Mouse (Mus musculus): ENCODE data around the gene Gm15130. TPM values are rescaled to one million over a fixed set of nuclear protein-coding genes. Genes with fewer than 3 reads are reported as not detected.

Gene Gm15130
- total RNA-seq (2014; rRNA removed), result not detected in 2 replicates
- polyA plus RNA-seq (2012; rRNA removed), result not detected in 2 replicates

GRCm38 (mm10) chr2:111152836-111153235, at the start of gene Gm15130:
Gm15130 (minus strand) TSS chr2:111152936.
- 61% methylated on average over 2 of the region's 2 CpGs for WGBS
- H3K79me2 ChIP-seq (ENCODE audit: control insufficient read depth, insufficient read depth, low read length), result no peaks in the 10 kb centered on the region
- no peak within 1 kb of the TSS for H3K9ac ChIP-seq (ENCODE audit: low read depth, low read length)
- no peak for TF ChIP-seq POLR2A (IDR thresholded peaks at IDR 0.05; ENCODE audit: extremely low read depth, insufficient read depth, low read length)
- no peak for TF ChIP-seq CTCF (IDR thresholded peaks at IDR 0.05; ENCODE audit: low read depth, low read length)
- H3K4me3 ChIP-seq (ENCODE audit: insufficient read depth, low read depth, low read length), result no peak within 1 kb of the TSS
- H3K36me3 ChIP-seq (ENCODE audit: control insufficient read depth, insufficient read depth, low read length), result no peaks in the 10 kb centered on the region
- no peaks in the 10 kb centered on the region for H3K27me3 ChIP-seq (ENCODE audit: control insufficient read depth, insufficient read depth, low read length)
- no peaks in the 10 kb centered on the region for H3K4me1 ChIP-seq (ENCODE audit: control insufficient read depth, insufficient read depth, low read length)
- no peak within 1 kb of the TSS for H3K27ac ChIP-seq (replicated peaks; ENCODE audit: insufficient read depth, low read depth, low read length)
- DNase-seq (ENCODE audit: extremely low read depth, low read depth, low spot score), result no peak

GRCm38 (mm10) chr2:111182068-111182467, 29.3 kb upstream of the Gm15130 start:
- no peak for DNase-seq (ENCODE audit: extremely low read depth, low read depth, low spot score)
- Histone ChIP-seq H3K27ac (replicated peaks; ENCODE audit: insufficient read depth, low read depth, low read length) (no peak overlapping the region), H3K4me1 (ENCODE audit: control insufficient read depth, insufficient read depth, low read length) (no peaks in the 10 kb centered on the region), H3K79me2 (ENCODE audit: control insufficient read depth, insufficient read depth, low read length) (no peaks in the 10 kb centered on the region), H3K4me3 (ENCODE audit: insufficient read depth, low read depth, low read length) (no peak overlapping the region), H3K36me3 (ENCODE audit: control insufficient read depth, insufficient read depth, low read length) (no peaks in the 10 kb centered on the region), H3K9ac (ENCODE audit: low read depth, low read length) (no peak overlapping the region), H3K27me3 (ENCODE audit: control insufficient read depth, insufficient read depth, low read length) (no peaks in the 10 kb centered on the region)
- TF ChIP-seq CTCF (IDR thresholded peaks at IDR 0.05; ENCODE audit: low read depth, low read length) (no peak), POLR2A (IDR thresholded peaks at IDR 0.05; ENCODE audit: extremely low read depth, insufficient read depth, low read length) (no peak)
- WGBS, result 88% methylated on average over 11 of the region's 11 CpGs

GRCm38 (mm10) chr2:111135739-111136138, 17.0 kb downstream of the Gm15130 start:
- DNase-seq (ENCODE audit: extremely low read depth, low read depth, low spot score), result no peak
- TF ChIP-seq POLR2A (IDR thresholded peaks at IDR 0.05; ENCODE audit: extremely low read depth, insufficient read depth, low read length), result no peak
- TF ChIP-seq CTCF (IDR thresholded peaks at IDR 0.05; ENCODE audit: low read depth, low read length), result no peak
- no peaks in the 10 kb centered on the region for H3K4me1 ChIP-seq (ENCODE audit: control insufficient read depth, insufficient read depth, low read length)
- no peaks in the 10 kb centered on the region for H3K36me3 ChIP-seq (ENCODE audit: control insufficient read depth, insufficient read depth, low read length)
- H3K4me3 ChIP-seq (ENCODE audit: insufficient read depth, low read depth, low read length), result no peak overlapping the region
- no peak overlapping the region for H3K27ac ChIP-seq (replicated peaks; ENCODE audit: insufficient read depth, low read depth, low read length)
- H3K9ac ChIP-seq (ENCODE audit: low read depth, low read length), result no peak overlapping the region
- H3K79me2 ChIP-seq (ENCODE audit: control insufficient read depth, insufficient read depth, low read length), result no peaks in the 10 kb centered on the region
- 65% methylated on average over 5 of the region's 5 CpGs for WGBS
- H3K27me3 ChIP-seq (ENCODE audit: control insufficient read depth, insufficient read depth, low read length), result no peaks in the 10 kb centered on the region

GRCm38 (mm10) chr2:111105882-111106281, 46.9 kb downstream of the Gm15130 start, which contains the start of gene Gm13941:
Gm13941 (minus strand) TSS chr2:111105982.
- TF ChIP-seq CTCF (IDR thresholded peaks at IDR 0.05; ENCODE audit: low read depth, low read length) (no peak), POLR2A (IDR thresholded peaks at IDR 0.05; ENCODE audit: extremely low read depth, insufficient read depth, low read length) (no peak)
- H3K9ac ChIP-seq (ENCODE audit: low read depth, low read length), result no peak within 1 kb of the TSS
- H3K36me3 ChIP-seq (ENCODE audit: control insufficient read depth, insufficient read depth, low read length), result no peaks in the 10 kb centered on the region
- H3K4me1 ChIP-seq (ENCODE audit: control insufficient read depth, insufficient read depth, low read length), result no peaks in the 10 kb centered on the region
- no peaks in the 10 kb centered on the region for H3K27me3 ChIP-seq (ENCODE audit: control insufficient read depth, insufficient read depth, low read length)
- no peaks in the 10 kb centered on the region for H3K79me2 ChIP-seq (ENCODE audit: control insufficient read depth, insufficient read depth, low read length)
- H3K27ac ChIP-seq (replicated peaks; ENCODE audit: insufficient read depth, low read depth, low read length), result no peak within 1 kb of the TSS
- DNase-seq (ENCODE audit: extremely low read depth, low read depth, low spot score), result no peak
- no peak within 1 kb of the TSS for H3K4me3 ChIP-seq (ENCODE audit: insufficient read depth, low read depth, low read length)

Other genes starting within 250 kb of the Gm15130 start
- not detected in 2 replicates for gene Ano3, start 202.0 kb downstream of the Gm15130 start, total RNA-seq (2014; rRNA removed)
- gene Ano3, start 202.0 kb downstream of the Gm15130 start, polyA plus RNA-seq (2012; rRNA removed), result not detected in 2 replicates
- gene Gm13941, start 47.0 kb downstream of the Gm15130 start, total RNA-seq (2014; rRNA removed), result not detected in 2 replicates
- not detected in 2 replicates for gene Gm13941, start 47.0 kb downstream of the Gm15130 start, polyA plus RNA-seq (2012; rRNA removed)
- gene 4930430A15Rik, start 76.7 kb upstream of the Gm15130 start, total RNA-seq (2014; rRNA removed), result not detected in 2 replicates
- not detected in 2 replicates for gene 4930430A15Rik, start 76.7 kb upstream of the Gm15130 start, polyA plus RNA-seq (2012; rRNA removed)
- not detected in 2 replicates for gene Olfr1275, start 82.3 kb upstream of the Gm15130 start, total RNA-seq (2014; rRNA removed)
- gene Olfr1275, start 82.3 kb upstream of the Gm15130 start, polyA plus RNA-seq (2012; rRNA removed), result not detected in 2 replicates
- not detected in 2 replicates for gene Olfr1276, start 101.6 kb upstream of the Gm15130 start, total RNA-seq (2014; rRNA removed)
- not detected in 2 replicates for gene Olfr1276, start 101.6 kb upstream of the Gm15130 start, polyA plus RNA-seq (2012; rRNA removed)
- gene Olfr1277, start 121.2 kb upstream of the Gm15130 start, total RNA-seq (2014; rRNA removed), result not detected in 2 replicates
- not detected in 2 replicates for gene Olfr1277, start 121.2 kb upstream of the Gm15130 start, polyA plus RNA-seq (2012; rRNA removed)
- gene Olfr1278, start 137.2 kb upstream of the Gm15130 start, total RNA-seq (2014; rRNA removed), result not detected in 2 replicates
- not detected in 2 replicates for gene Olfr1278, start 137.2 kb upstream of the Gm15130 start, polyA plus RNA-seq (2012; rRNA removed)
- not detected in 2 replicates for gene Olfr1279, start 147.7 kb upstream of the Gm15130 start, total RNA-seq (2014; rRNA removed)
- gene Olfr1279, start 147.7 kb upstream of the Gm15130 start, polyA plus RNA-seq (2012; rRNA removed), result not detected in 2 replicates
- not detected in 2 replicates for gene Olfr1280, start 161.1 kb upstream of the Gm15130 start, total RNA-seq (2014; rRNA removed)
- not detected in 2 replicates for gene Olfr1280, start 161.1 kb upstream of the Gm15130 start, polyA plus RNA-seq (2012; rRNA removed)
- not detected in 2 replicates for gene Olfr1281, start 173.6 kb upstream of the Gm15130 start, total RNA-seq (2014; rRNA removed)
- gene Olfr1281, start 173.6 kb upstream of the Gm15130 start, polyA plus RNA-seq (2012; rRNA removed), result not detected in 2 replicates
- not detected in 2 replicates for gene Olfr1282, start 183.1 kb upstream of the Gm15130 start, total RNA-seq (2014; rRNA removed)
- not detected in 2 replicates for gene Olfr1282, start 183.1 kb upstream of the Gm15130 start, polyA plus RNA-seq (2012; rRNA removed)
- not detected in 2 replicates for gene Olfr1283, start 213.9 kb upstream of the Gm15130 start, total RNA-seq (2014; rRNA removed)
- gene Olfr1283, start 213.9 kb upstream of the Gm15130 start, polyA plus RNA-seq (2012; rRNA removed), result not detected in 2 replicates
- gene Olfr1284, start 222.6 kb upstream of the Gm15130 start, total RNA-seq (2014; rRNA removed), result not detected in 2 replicates
- gene Olfr1284, start 222.6 kb upstream of the Gm15130 start, polyA plus RNA-seq (2012; rRNA removed), result not detected in 2 replicates

Measured in liver, adult 2 months (tissue).